Mouse (Mus musculus): ENCODE measurements around the gene Rdh19. TPM values are rescaled to one million over a fixed set of nuclear protein-coding genes. Genes with fewer than 3 reads are reported as not detected.

Rdh19 gene
- polyA plus RNA-seq, 1 experiment from 2014 or later = not detected

DNA sequence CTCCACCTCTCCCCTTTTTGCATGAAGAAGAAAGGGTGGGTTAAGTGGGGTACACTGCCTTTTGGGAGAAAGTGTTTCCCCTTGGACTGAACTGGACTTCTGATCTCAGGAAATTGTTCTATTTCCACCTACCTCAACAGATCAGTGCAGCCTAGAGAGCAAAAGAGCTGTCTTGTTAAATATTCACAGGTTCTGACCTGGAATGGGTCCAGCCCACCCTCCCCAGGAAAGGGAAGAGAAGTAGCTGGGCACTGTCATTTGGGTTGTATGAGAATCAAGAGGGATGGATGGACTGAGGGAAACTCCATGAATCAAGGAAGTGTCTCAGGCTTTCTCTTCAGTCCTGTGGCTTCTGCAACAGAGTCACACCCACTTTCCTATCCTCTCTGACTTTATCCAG, 15.2 kb downstream of the Rdh19 start:
- H3K27ac ChIP-seq (ENCODE audit: low read depth, low read length) = no peak overlapping the region
- no peak overlapping the region for H3K9ac ChIP-seq (ENCODE audit: low read length)
- no peaks in the 10 kb centered on the region for H3K9me3 ChIP-seq (ENCODE audit: control insufficient read depth, low read length)
- H3K27me3 ChIP-seq (ENCODE audit: control insufficient read depth, insufficient read depth, low read length) = no peaks in the 10 kb centered on the region
- H3K4me2 ChIP-seq (ENCODE audit: low read depth, low read length, severe bottlenecking) = no peak overlapping the region
- H3K4me1 ChIP-seq (replicated peaks; ENCODE audit: control insufficient read depth, insufficient read depth, low read length) = no peaks in the 10 kb centered on the region
- ATAC-seq (replicated peaks; ENCODE audit: low FRiP score) = no peak
- H3K4me3 ChIP-seq (ENCODE audit: low read depth, low read length) = no peak overlapping the region
- no peak for DNase-seq (ENCODE audit: low spot score)
- no peaks in the 10 kb centered on the region for H3K36me3 ChIP-seq (ENCODE audit: control insufficient read depth, insufficient read depth, low read length)

DNA sequence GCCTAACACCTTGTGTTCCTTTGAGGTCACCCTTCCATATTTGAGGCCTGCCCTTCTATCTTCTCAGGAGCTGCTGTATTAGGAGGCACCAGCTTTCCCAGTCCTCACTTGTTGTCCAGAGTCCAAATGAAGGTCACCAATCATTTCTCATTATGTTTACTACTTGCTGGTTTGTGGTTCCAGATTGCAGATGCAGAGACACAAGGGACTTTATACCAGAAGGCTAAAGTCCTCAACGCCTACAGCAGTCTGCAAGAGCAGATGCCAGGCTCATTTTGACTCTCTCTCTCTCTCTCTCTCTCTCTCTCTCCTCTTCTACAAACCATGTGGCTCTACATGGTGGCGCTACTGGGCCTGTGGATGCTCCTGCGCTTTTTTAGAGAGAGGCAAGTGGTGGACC, 16.5 kb downstream of the Rdh19 start, which contains the start of gene Rdh16f2:
TSS of gene Rdh16f2 (plus strand) at position 243 of the 400 bp plus-strand sequence.
- WGBS = 84% methylated on average over 3 of the region's 3 CpGs
- Histone ChIP-seq H3K4me3 (ENCODE audit: low read depth, low read length) (no peak within 1 kb of the TSS), H3K4me2 (ENCODE audit: low read depth, low read length, severe bottlenecking) (no peak within 1 kb of the TSS), H3K27me3 (ENCODE audit: control insufficient read depth, insufficient read depth, low read length) (no peaks in the 10 kb centered on the region), H3K4me1 (replicated peaks; ENCODE audit: control insufficient read depth, insufficient read depth, low read length) (no peaks in the 10 kb centered on the region), H3K36me3 (ENCODE audit: control insufficient read depth, insufficient read depth, low read length) (no peaks in the 10 kb centered on the region), H3K27ac (ENCODE audit: low read depth, low read length) (no peak within 1 kb of the TSS), H3K9ac (ENCODE audit: low read length) (no peak within 1 kb of the TSS), H3K9me3 (ENCODE audit: control insufficient read depth, low read length) (no peaks in the 10 kb centered on the region)
- no peak for ATAC-seq (replicated peaks; ENCODE audit: low FRiP score)
- DNase-seq (ENCODE audit: low spot score) = no peak

DNA sequence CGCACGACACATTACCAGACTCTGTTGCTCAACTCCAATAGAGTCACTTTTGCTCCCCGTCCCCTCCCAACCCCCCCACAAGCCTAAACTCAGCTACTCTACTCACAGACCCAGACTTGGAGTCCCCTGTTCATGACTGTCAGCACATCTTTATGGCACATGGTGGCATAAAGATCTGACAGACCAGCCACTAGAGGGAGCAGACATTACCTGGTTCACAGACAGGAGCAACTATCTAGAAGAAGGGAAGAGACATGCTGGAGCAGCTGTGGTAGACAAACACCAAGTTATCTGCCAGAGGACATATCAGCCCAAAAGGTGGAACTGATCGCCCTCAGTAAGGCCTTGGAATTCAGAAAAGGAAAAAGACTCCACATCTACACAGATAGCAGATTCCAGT, 22.8 kb downstream of the Rdh19 start:
- Histone ChIP-seq H3K4me2 (ENCODE audit: low read depth, low read length, severe bottlenecking) (no peak overlapping the region), H3K27me3 (ENCODE audit: control insufficient read depth, insufficient read depth, low read length) (no peaks in the 10 kb centered on the region), H3K4me1 (replicated peaks; ENCODE audit: control insufficient read depth, insufficient read depth, low read length) (no peaks in the 10 kb centered on the region), H3K9me3 (ENCODE audit: control insufficient read depth, low read length) (no peaks in the 10 kb centered on the region), H3K36me3 (ENCODE audit: control insufficient read depth, insufficient read depth, low read length) (no peaks in the 10 kb centered on the region), H3K9ac (ENCODE audit: low read length) (no peak overlapping the region), H3K27ac (ENCODE audit: low read depth, low read length) (no peak overlapping the region), H3K4me3 (ENCODE audit: low read depth, low read length) (no peak overlapping the region)
- DNase-seq (ENCODE audit: low spot score) (no peak), ATAC-seq (replicated peaks; ENCODE audit: low FRiP score) (no peak)
- WGBS = 75% methylated on average over 4 of the region's 4 CpGs

DNA sequence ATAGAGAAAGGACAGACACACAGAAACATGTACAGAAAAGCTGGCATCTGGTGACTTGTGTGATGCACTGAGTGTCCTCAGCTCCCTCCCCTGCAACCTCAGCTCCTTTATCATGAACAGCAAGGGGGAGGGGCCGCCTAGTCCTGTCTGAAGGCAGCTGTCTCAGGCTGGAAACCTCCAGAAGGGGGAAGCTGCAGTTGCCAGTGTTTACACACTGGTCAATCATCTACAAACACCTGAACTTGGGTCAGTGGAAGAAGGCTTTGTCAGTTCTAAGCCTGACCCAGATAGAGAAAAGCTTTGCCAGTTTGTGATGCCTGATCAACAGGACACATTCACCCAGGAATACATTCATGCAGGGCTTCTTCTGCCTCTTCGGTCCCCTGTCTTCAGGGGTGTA, 28.0 kb downstream of the Rdh19 start:
- Histone ChIP-seq H3K27ac (ENCODE audit: low read depth, low read length) (no peak overlapping the region), H3K4me2 (ENCODE audit: low read depth, low read length, severe bottlenecking) (no peak overlapping the region), H3K4me1 (replicated peaks; ENCODE audit: control insufficient read depth, insufficient read depth, low read length) (no peaks in the 10 kb centered on the region), H3K9ac (ENCODE audit: low read length) (no peak overlapping the region), H3K27me3 (ENCODE audit: control insufficient read depth, insufficient read depth, low read length) (no peaks in the 10 kb centered on the region), H3K4me3 (ENCODE audit: low read depth, low read length) (no peak overlapping the region), H3K36me3 (ENCODE audit: control insufficient read depth, insufficient read depth, low read length) (no peaks in the 10 kb centered on the region), H3K9me3 (ENCODE audit: control insufficient read depth, low read length) (no peaks in the 10 kb centered on the region)
- WGBS = 69% methylated on average over 2 of the region's 2 CpGs
- DNase-seq (ENCODE audit: low spot score) (no peak), ATAC-seq (replicated peaks; ENCODE audit: low FRiP score) (no peak)

DNA sequence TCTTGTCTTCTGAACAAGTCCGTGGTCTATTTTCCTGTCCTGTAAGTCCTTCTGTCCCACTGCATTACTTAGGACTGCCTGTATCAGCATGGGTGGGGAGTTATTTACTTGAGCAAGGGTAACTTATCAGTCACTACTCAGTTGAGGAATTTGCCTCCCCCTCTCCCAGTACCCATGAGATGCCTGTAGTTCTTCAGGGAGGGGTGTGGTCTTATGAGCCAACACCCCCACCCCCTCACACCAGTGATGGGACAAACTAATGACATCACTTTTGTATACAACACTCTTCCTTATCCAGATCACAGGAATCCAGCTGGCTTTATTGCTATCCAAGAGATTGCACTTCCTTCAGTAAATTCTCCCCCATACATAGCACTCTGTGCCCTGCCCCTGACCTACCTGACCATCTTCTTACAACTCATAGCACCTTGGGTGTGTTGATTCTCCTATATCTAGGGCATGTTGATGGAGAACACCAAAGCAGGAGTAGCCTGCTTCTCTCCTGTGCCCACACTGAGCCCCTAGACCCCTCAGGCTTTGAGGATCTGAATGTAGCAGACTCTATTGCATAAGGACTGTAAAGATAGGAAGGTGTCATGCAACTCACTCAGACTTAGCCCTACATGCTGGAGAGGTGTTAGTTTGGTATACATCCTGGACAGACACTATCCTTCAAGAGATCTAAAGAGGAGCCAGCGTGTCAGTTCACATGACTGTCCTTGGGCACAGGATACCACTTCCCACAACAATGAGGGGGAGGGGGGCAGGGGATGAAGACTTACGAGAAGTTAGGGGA, 28.7 kb downstream of the Rdh19 start:
- Histone ChIP-seq H3K27ac (ENCODE audit: low read depth, low read length) (no peak overlapping the region), H3K9me3 (ENCODE audit: control insufficient read depth, low read length) (no peaks in the 10 kb centered on the region), H3K4me1 (replicated peaks; ENCODE audit: control insufficient read depth, insufficient read depth, low read length) (no peaks in the 10 kb centered on the region), H3K36me3 (ENCODE audit: control insufficient read depth, insufficient read depth, low read length) (no peaks in the 10 kb centered on the region), H3K4me3 (ENCODE audit: low read depth, low read length) (no peak overlapping the region), H3K9ac (ENCODE audit: low read length) (no peak overlapping the region), H3K27me3 (ENCODE audit: control insufficient read depth, insufficient read depth, low read length) (no peaks in the 10 kb centered on the region), H3K4me2 (ENCODE audit: low read depth, low read length, severe bottlenecking) (no peak overlapping the region)
- 74% methylated on average over 3 of the region's 3 CpGs for WGBS
- DNase-seq (ENCODE audit: low spot score) (no peak), ATAC-seq (replicated peaks; ENCODE audit: low FRiP score) (no peak)

DNA sequence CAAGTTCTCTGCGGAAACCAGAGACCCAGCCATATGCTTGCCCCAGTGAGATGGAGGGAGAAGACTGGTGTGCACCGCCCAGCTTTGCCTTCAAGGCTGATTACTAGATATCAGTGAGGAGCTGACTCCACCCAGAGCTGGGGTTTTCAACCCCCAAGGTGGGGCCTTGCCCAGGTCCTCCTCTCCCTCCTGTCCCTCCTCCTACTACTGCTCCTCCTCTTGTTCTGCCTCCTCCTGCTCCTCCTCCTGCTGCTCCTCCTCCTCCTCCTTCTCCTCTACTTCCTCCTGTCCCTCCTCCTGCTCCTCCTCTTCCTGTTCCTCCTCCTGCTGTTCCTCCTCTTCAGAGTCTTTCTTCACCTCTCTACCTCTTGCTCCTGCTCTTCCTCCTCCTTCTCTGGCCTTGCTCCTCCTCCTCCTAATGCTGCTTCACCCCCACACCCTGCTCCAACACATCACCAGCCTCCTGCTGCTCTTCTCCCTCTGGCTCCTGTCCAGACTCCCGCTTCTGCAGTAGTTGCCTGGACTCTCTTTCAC, 29.5 kb downstream of the Rdh19 start:
- Histone ChIP-seq H3K27me3 (ENCODE audit: control insufficient read depth, insufficient read depth, low read length) (no peaks in the 10 kb centered on the region), H3K4me2 (ENCODE audit: low read depth, low read length, severe bottlenecking) (no peak overlapping the region), H3K36me3 (ENCODE audit: control insufficient read depth, insufficient read depth, low read length) (no peaks in the 10 kb centered on the region), H3K9me3 (ENCODE audit: control insufficient read depth, low read length) (no peaks in the 10 kb centered on the region), H3K4me3 (ENCODE audit: low read depth, low read length) (no peak overlapping the region), H3K27ac (ENCODE audit: low read depth, low read length) (no peak overlapping the region), H3K4me1 (replicated peaks; ENCODE audit: control insufficient read depth, insufficient read depth, low read length) (no peaks in the 10 kb centered on the region), H3K9ac (ENCODE audit: low read length) (no peak overlapping the region)
- no peak for DNase-seq (ENCODE audit: low spot score)
- WGBS = 92% methylated on average over 3 of the region's 3 CpGs
- ATAC-seq (replicated peaks; ENCODE audit: low FRiP score) = no peak

DNA sequence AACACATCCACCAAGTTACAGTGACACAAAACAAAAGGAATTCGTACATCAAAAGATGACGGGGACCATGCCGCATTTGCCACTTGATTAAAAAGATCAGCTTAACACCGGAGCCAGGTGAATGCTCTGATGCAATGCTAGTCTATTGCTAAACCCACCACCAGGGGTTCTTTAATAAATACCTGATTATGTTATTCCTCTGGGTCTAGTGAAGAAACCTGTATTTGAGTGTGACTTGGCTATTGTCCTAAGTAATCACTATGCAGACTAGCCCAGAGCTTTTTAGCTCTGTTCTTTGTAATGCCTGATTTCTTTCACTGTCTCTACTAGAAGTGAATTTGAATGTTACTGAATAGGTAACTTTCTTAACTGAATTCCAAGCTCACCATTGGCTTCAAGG, 31.3 kb downstream of the Rdh19 start:
- H3K36me3 ChIP-seq (ENCODE audit: control insufficient read depth, insufficient read depth, low read length) = no peaks in the 10 kb centered on the region
- no peak overlapping the region for H3K27ac ChIP-seq (ENCODE audit: low read depth, low read length)
- no peak overlapping the region for H3K4me2 ChIP-seq (ENCODE audit: low read depth, low read length, severe bottlenecking)
- no peaks in the 10 kb centered on the region for H3K4me1 ChIP-seq (replicated peaks; ENCODE audit: control insufficient read depth, insufficient read depth, low read length)
- ATAC-seq (replicated peaks; ENCODE audit: low FRiP score) (no peak), DNase-seq (ENCODE audit: low spot score) (no peak)
- no peak overlapping the region for H3K4me3 ChIP-seq (ENCODE audit: low read depth, low read length)
- no peak overlapping the region for H3K9ac ChIP-seq (ENCODE audit: low read length)
- WGBS = 90% methylated on average over 4 of the region's 4 CpGs
- H3K27me3 ChIP-seq (ENCODE audit: control insufficient read depth, insufficient read depth, low read length) = no peaks in the 10 kb centered on the region
- H3K9me3 ChIP-seq (ENCODE audit: control insufficient read depth, low read length) = no peaks in the 10 kb centered on the region

DNA sequence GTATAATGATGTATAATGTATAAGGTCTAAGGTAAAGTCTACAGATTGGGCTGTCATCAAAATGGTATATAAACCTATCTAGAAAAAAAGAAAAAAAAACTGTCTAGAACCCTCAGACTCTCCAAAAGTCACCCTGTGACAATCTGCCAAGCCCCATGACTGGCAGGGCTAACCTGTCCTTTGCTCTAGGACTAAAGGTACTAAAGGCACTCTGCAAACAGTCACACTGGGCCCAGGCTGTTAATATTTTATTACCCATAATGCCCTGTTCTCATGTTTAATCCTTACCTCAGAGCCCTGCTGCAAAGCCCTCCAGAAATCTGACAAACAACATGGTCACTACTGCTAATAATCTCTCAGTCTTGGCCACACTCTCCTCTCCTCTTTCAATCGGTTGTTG, 36.8 kb downstream of the Rdh19 start:
- WGBS = 86% methylated on average over 1 of the region's 1 CpGs
- H3K9me3 ChIP-seq (ENCODE audit: control insufficient read depth, low read length) = no peaks in the 10 kb centered on the region
- ATAC-seq (replicated peaks; ENCODE audit: low FRiP score) = no peak

DNA sequence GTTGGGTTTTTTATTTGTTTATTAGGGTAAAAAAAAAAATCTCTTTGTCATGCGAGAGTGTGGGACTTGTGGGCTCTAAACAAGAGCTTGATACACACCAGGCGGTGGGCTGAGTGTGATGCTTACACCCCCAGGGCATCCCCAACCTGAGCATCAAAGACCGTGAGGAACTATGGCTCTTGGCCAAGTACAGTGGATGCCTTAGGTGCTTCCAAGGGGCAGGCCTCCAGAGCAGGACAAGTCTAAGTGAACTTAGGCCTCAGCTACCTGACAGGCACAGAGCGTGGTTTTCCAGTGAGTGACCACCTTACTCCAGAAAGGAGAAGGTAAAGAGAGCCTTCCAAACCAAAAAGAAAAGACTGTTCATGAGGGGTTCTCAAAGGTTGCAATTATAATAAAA, 37.2 kb downstream of the Rdh19 start:
- 84% methylated on average over 4 of the region's 4 CpGs for WGBS
- Histone ChIP-seq H3K27ac (ENCODE audit: low read depth, low read length) (no peak overlapping the region), H3K9me3 (ENCODE audit: control insufficient read depth, low read length) (no peaks in the 10 kb centered on the region), H3K4me2 (ENCODE audit: low read depth, low read length, severe bottlenecking) (no peak overlapping the region), H3K36me3 (ENCODE audit: control insufficient read depth, insufficient read depth, low read length) (no peaks in the 10 kb centered on the region), H3K4me1 (replicated peaks; ENCODE audit: control insufficient read depth, insufficient read depth, low read length) (no peaks in the 10 kb centered on the region), H3K9ac (ENCODE audit: low read length) (no peak overlapping the region), H3K4me3 (ENCODE audit: low read depth, low read length) (no peak overlapping the region), H3K27me3 (ENCODE audit: control insufficient read depth, insufficient read depth, low read length) (no peaks in the 10 kb centered on the region)
- ATAC-seq (replicated peaks; ENCODE audit: low FRiP score) (no peak), DNase-seq (ENCODE audit: low spot score) (no peak)

More for the DNA sequence above, 36.8 kb downstream of the Rdh19 start:
- no peak overlapping the region for H3K4me3 ChIP-seq (ENCODE audit: low read depth, low read length)
- H3K27ac ChIP-seq (ENCODE audit: low read depth, low read length) = no peak overlapping the region
- H3K4me1 ChIP-seq (replicated peaks; ENCODE audit: control insufficient read depth, insufficient read depth, low read length) = no peaks in the 10 kb centered on the region
- H3K36me3 ChIP-seq (ENCODE audit: control insufficient read depth, insufficient read depth, low read length) = no peaks in the 10 kb centered on the region
- H3K27me3 ChIP-seq (ENCODE audit: control insufficient read depth, insufficient read depth, low read length) = no peaks in the 10 kb centered on the region
- no peak for DNase-seq (ENCODE audit: low spot score)
- H3K4me2 ChIP-seq (ENCODE audit: low read depth, low read length, severe bottlenecking) = no peak overlapping the region
- H3K9ac ChIP-seq (ENCODE audit: low read length) = no peak overlapping the region
